Mouse (Mus musculus): ENCODE measurements around the gene Sync. TPM values are rescaled to one million over a fixed set of nuclear protein-coding genes. Genes with fewer than 3 reads are reported as not detected.

Sync gene
- total and polyA plus RNA-seq, 3 experiments, result 8.7 to 17.9 (median 17.7) TPM

DNA sequence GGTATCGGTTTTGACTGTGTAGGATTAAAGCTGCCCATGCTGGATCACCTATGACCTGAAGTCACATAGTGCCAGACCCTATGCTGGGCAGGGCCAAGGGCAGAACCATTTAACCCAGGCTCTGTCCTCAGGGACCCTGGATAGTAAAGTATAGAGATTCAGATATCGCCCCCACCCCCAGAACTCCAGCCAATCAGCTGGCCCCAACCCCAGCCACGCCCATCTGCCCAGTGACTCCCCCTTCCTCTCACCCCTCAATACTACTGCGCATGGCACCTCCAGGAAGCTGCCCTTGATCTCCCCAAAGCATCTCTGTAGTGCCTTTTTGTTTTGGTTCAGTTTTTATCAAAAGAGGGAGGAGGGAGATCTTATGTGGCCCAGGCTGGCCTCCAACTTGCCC, 44.7 kb upstream of the Sync start:
- Histone ChIP-seq H3K4me1 (ENCODE audit: control insufficient read depth, insufficient read depth, low read length) (peaks cover 3% of the 10 kb centered on the region; the same call in 1 of the 2 replicates), H3K36me3 (ENCODE audit: control insufficient read depth, insufficient read depth, low read length) (no peaks in the 10 kb centered on the region), H3K4me3 (no peak overlapping the region), H3K9ac (ENCODE audit: low read depth, low read length) (no peak overlapping the region), H3K27ac (no peak overlapping the region), H3K79me2 (replicated peaks; ENCODE audit: control insufficient read depth, insufficient read depth, low read length) (no peaks in the 10 kb centered on the region), H3K27me3 (ENCODE audit: control insufficient read depth, insufficient read depth, low read length) (no peaks in the 10 kb centered on the region)
- TF ChIP-seq POLR2A (IDR thresholded peaks at IDR 0.05; ENCODE audit: insufficient read depth, low read depth, low read length) (no peak), EP300 (IDR thresholded peaks at IDR 0.05; ENCODE audit: insufficient read depth, low read depth, low read length) (no peak), CTCF (IDR thresholded peaks at IDR 0.05) (no peak)
- WGBS, result 76% methylated on average over 4 of the region's 4 CpGs
- intact Hi-C loops (cut with DNase I), result no loop called here
- DNase-seq, result no peak

GRCm38 (mm10) chr4:129244802-129245201, 42.6 kb upstream of the Sync start:
- Histone ChIP-seq H3K9ac (ENCODE audit: low read depth, low read length) (no peak overlapping the region), H3K27ac (no peak overlapping the region), H3K36me3 (ENCODE audit: control insufficient read depth, insufficient read depth, low read length) (no peaks in the 10 kb centered on the region), H3K4me3 (no peak overlapping the region), H3K4me1 (ENCODE audit: control insufficient read depth, insufficient read depth, low read length) (peaks cover 3% of the 10 kb centered on the region; the same call in 1 of the 2 replicates), H3K79me2 (replicated peaks; ENCODE audit: control insufficient read depth, insufficient read depth, low read length) (no peaks in the 10 kb centered on the region), H3K27me3 (ENCODE audit: control insufficient read depth, insufficient read depth, low read length) (no peaks in the 10 kb centered on the region)
- intact Hi-C loops (cut with DNase I), result no loop called here
- DNase-seq, result no peak
- WGBS, result 43% methylated on average over 4 of the region's 4 CpGs
- no peak for TF ChIP-seq EP300 (IDR thresholded peaks at IDR 0.05; ENCODE audit: insufficient read depth, low read depth, low read length)

DNA sequence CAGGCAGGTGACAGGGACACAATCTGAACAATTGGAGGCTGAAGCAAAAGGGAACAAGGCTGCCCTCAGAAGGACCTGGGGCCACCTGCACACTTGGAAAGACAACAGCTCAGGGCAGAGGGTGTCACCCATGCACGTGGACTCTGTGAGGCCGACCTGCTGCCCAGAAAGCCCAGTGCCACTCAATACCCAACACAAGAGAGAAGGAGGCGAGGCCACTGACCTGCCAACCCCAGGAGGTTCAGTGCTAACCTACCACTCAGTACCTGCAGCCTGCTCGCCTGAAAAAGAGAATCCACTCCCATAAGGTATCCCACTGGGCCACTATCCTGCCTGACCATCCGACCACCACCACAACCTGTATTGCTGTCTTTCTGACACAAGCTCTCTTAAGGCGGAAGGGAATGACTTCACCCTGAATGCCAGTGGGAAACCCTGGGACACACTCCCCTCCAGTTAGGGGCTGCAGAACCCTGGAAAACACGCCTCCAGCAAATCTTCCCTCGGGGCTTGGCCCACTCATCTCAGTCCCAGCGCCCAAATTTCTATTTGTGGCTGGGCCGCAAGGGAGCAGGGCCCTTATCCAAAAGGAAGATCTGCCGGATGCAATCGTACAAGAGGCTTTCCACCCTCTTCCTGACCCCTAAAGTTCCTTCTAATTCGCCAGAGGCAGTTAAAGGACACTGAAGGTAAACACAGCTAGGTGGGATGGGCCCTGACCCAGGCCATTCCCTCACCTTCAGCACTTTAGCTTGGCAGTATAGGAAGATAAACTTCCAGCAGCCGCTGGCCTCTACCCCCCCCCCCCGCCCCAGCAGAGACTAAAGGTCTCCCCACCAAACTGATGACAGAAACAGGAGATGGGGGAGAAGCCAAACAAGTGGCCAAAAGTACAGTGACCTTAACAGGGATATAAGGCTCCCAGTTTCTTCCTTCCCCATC, 40.8 kb upstream of the Sync start:
- intact Hi-C loops (cut with DNase I), result loop anchor here (2.0 kb wide), 1 partner anchor 16 kb away; no protein-coding TSS in a partner anchor
- 39% methylated on average over 15 of the region's 15 CpGs for WGBS
- peak overlapping the region; percentile 60; the same call in 1 of the 2 replicates for H3K4me3 ChIP-seq
- H3K36me3 ChIP-seq (ENCODE audit: control insufficient read depth, insufficient read depth, low read length), result no peaks in the 10 kb centered on the region
- no peak for DNase-seq
- no peak overlapping the region for H3K9ac ChIP-seq (ENCODE audit: low read depth, low read length)
- TF ChIP-seq POLR2A (IDR thresholded peaks at IDR 0.05; ENCODE audit: insufficient read depth, low read depth, low read length) (no peak), EP300 (IDR thresholded peaks at IDR 0.05; ENCODE audit: insufficient read depth, low read depth, low read length) (no peak), CTCF (IDR thresholded peaks at IDR 0.05) (0 out of 2 replicates have a peak, but pooled peaks have one; percentile 1)
- H3K27me3 ChIP-seq (ENCODE audit: control insufficient read depth, insufficient read depth, low read length), result no peaks in the 10 kb centered on the region
- no peaks in the 10 kb centered on the region for H3K79me2 ChIP-seq (replicated peaks; ENCODE audit: control insufficient read depth, insufficient read depth, low read length)
- peaks cover 3% of the 10 kb centered on the region; the same call in 1 of the 2 replicates for H3K4me1 ChIP-seq (ENCODE audit: control insufficient read depth, insufficient read depth, low read length)
- no peak overlapping the region for H3K27ac ChIP-seq

GRCm38 (mm10) chr4:129247381-129248242, 39.8 kb upstream of the Sync start:
- peak in 1 of 2 experiments; percentile 54 for DNase-seq
- Histone ChIP-seq H3K9ac (ENCODE audit: low read depth, low read length) (peak overlapping the region; percentile 90), H3K27me3 (ENCODE audit: control insufficient read depth, insufficient read depth, low read length) (no peaks in the 10 kb centered on the region), H3K27ac (peak overlapping the region; percentile 76), H3K36me3 (ENCODE audit: control insufficient read depth, insufficient read depth, low read length) (no peaks in the 10 kb centered on the region), H3K4me3 (peak overlapping the region; percentile 60), H3K79me2 (replicated peaks; ENCODE audit: control insufficient read depth, insufficient read depth, low read length) (no peaks in the 10 kb centered on the region), H3K4me1 (ENCODE audit: control insufficient read depth, insufficient read depth, low read length) (peaks cover 1% of the 10 kb centered on the region; the same call in 1 of the 2 replicates)
- intact Hi-C loops (cut with DNase I), result loop anchor here (2.0 kb wide), 1 partner anchor 15 kb away; no protein-coding TSS in a partner anchor
- TF ChIP-seq CTCF (IDR thresholded peaks at IDR 0.05) (no peak), EP300 (IDR thresholded peaks at IDR 0.05; ENCODE audit: insufficient read depth, low read depth, low read length) (no peak), POLR2A (IDR thresholded peaks at IDR 0.05; ENCODE audit: insufficient read depth, low read depth, low read length) (no peak)
- WGBS, result 10% methylated on average over 24 of the region's 24 CpGs

DNA sequence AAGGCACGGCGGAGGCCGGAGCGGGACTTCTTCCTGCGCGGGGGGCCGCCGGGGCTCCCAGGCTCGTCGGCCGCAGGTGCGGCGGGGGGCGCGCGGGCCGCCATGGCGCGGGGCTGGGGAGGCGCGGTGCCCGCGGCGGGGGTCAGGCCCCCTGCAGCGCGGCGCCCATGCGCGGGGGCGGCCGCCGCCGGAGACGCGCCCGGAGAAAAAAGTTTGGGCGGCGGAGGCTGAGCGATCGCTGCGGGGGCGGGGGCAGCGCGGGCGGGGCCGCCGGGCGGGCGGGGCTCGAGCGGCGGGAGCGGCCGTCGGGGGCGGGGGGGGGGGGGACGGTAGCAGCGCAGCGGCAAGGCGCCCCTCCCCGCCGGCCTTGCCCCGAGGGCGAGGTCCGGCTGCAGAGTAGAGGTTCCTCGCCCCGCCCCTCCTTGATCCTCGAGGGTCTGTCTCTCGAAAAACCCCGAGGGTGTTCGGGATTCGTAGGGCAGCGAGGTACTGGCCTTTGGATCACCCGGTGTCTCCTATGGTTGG, 39.1 kb upstream of the Sync start:
- Histone ChIP-seq H3K79me2 (replicated peaks; ENCODE audit: control insufficient read depth, insufficient read depth, low read length) (no peaks in the 10 kb centered on the region), H3K4me3 (peak overlapping the region; percentile 60), H3K4me1 (ENCODE audit: control insufficient read depth, insufficient read depth, low read length) (peaks cover 1% of the 10 kb centered on the region; the same call in 1 of the 2 replicates), H3K27ac (peak overlapping the region; percentile 76), H3K9ac (ENCODE audit: low read depth, low read length) (peak overlapping the region; percentile 90), H3K36me3 (ENCODE audit: control insufficient read depth, insufficient read depth, low read length) (no peaks in the 10 kb centered on the region), H3K27me3 (ENCODE audit: control insufficient read depth, insufficient read depth, low read length) (no peaks in the 10 kb centered on the region)
- DNase-seq, result peak in 1 of 2 experiments; percentile 32
- intact Hi-C loops (cut with DNase I), result no loop called here
- TF ChIP-seq POLR2A (IDR thresholded peaks at IDR 0.05; ENCODE audit: insufficient read depth, low read depth, low read length) (no peak), CTCF (IDR thresholded peaks at IDR 0.05) (no peak), EP300 (IDR thresholded peaks at IDR 0.05; ENCODE audit: insufficient read depth, low read depth, low read length) (no peak)
- WGBS, result 2% methylated on average over 47 of the region's 74 CpGs

Data from heart, adult 2 months (tissue).